Mouse (Mus musculus): ENCODE measurements at regions not wholly inside any gene's neighbourhood (a gene's known extent, or its start where the extent isn't known, plus 50 kb on each side); places are given as distances from the start of the nearest gene placed in this dataset.

GRCm38 (mm10) chr5:12925466-12925865 is 199.7 kb upstream of the Sema3a start:
- DNase-seq (ENCODE audit: low spot score in 2 of 2) = no peak

GRCm38 (mm10) chr5:12926289-12926688 is 198.9 kb upstream of the Sema3a start:
- DNase-seq (ENCODE audit: low spot score in 2 of 2) = no peak

- DNase-seq (ENCODE audit: low spot score in 2 of 2) = no peak
Measured at GRCm38 (mm10) chr5:12927247-12927646, 198.0 kb upstream of the Sema3a start.

GRCm38 (mm10) chr5:12937052-12937451 is 188.2 kb upstream of the Sema3a start:
- DNase-seq (ENCODE audit: low spot score in 2 of 2) = no peak

- DNase-seq (ENCODE audit: low spot score in 2 of 2) = no peak
Measured at GRCm38 (mm10) chr5:12938162-12938852, 186.9 kb upstream of the Sema3a start.

GRCm38 (mm10) chr5:12944554-12944953 is 180.7 kb upstream of the Sema3a start:
- DNase-seq (ENCODE audit: low spot score in 2 of 2) = no peak

GRCm38 (mm10) chr5:12948472-12948871 is 176.7 kb upstream of the Sema3a start:
- DNase-seq (ENCODE audit: low spot score in 2 of 2) = no peak

GRCm38 (mm10) chr5:12970987-12971386 is 154.2 kb upstream of the Sema3a start:
- no peak for DNase-seq (ENCODE audit: low spot score in 2 of 2)

- DNase-seq (ENCODE audit: low spot score in 2 of 2) = no peak
Measured at GRCm38 (mm10) chr5:12973701-12974100, 151.5 kb upstream of the Sema3a start.

- no peak for DNase-seq (ENCODE audit: low spot score in 2 of 2)
Measured at GRCm38 (mm10) chr5:12976015-12976742, 149.0 kb upstream of the Sema3a start.

- no peak for DNase-seq (ENCODE audit: low spot score in 2 of 2)
Measured at GRCm38 (mm10) chr5:12977875-12978274, 147.3 kb upstream of the Sema3a start.

- no peak for DNase-seq (ENCODE audit: low spot score in 2 of 2)
Measured at GRCm38 (mm10) chr5:12993826-12994225, 131.4 kb upstream of the Sema3a start.

GRCm38 (mm10) chr5:12997440-12997839 is 127.8 kb upstream of the Sema3a start:
- no peak for DNase-seq (ENCODE audit: low spot score in 2 of 2)

GRCm38 (mm10) chr5:13007132-13007531 is 118.1 kb upstream of the Sema3a start:
- DNase-seq (ENCODE audit: low spot score in 2 of 2) = no peak

GRCm38 (mm10) chr5:13022270-13022669 is 102.9 kb upstream of the Sema3a start:
- no peak for DNase-seq (ENCODE audit: low spot score in 2 of 2)

- no peak for DNase-seq (ENCODE audit: low spot score in 2 of 2)
Measured at GRCm38 (mm10) chr5:13033332-13033731, 91.9 kb upstream of the Sema3a start.

GRCm38 (mm10) chr5:13036127-13036526 is 89.1 kb upstream of the Sema3a start:
- DNase-seq (ENCODE audit: low spot score in 2 of 2) = no peak

GRCm38 (mm10) chr5:13058883-13059423 is 66.3 kb upstream of the Sema3a start:
- no peak for DNase-seq (ENCODE audit: low spot score in 2 of 2)

GRCm38 (mm10) chr5:13066942-13067341 is 58.3 kb upstream of the Sema3a start:
- no peak for DNase-seq (ENCODE audit: low spot score in 2 of 2)
